Mouse (Mus musculus) liver, adult 10 weeks (tissue): Measurements from ENCODE around the gene Sv2c. TPM values are rescaled to one million over a fixed set of nuclear protein-coding genes. Genes with fewer than 3 reads are reported as not detected.

Source experiments
- polyA plus RNA-seq: library from polyadenylated mRNA; stranded (reverse); fragments of 350-450 nt; fragmentation: Illumina TruSeq; extraction: RNeasy Lipid Tissue Mini Kit (QIAGEN cat#74804); gene quantifications from one replicate; pipeline ENCODE4 v1.2.3, GENCODE M21; 2014; ENCODE audit warnings: low read depth, low replicate concordance

The Sv2c gene
- polyA plus RNA-seq, result not detected

GRCm38 (mm10) chr13:96132401-96132816, at the start of gene Sv2c:
Gene Sv2c (minus strand): TSS chr13:96132577.

GRCm38 (mm10) chr13:96081754-96082153, 50.6 kb downstream of the Sv2c start, which contains the start of gene Gm17190:
Gene Gm17190 (plus strand): TSS chr13:96082054.

GRCm38 (mm10) chr13:96081276-96081675, 51.1 kb downstream of the Sv2c start, which contains the start of gene Gm20075:
Gene Gm20075 (minus strand): TSS chr13:96081376.

Other genes with a start within 250 kb of the Sv2c start
- 137 TPM for gene Iqgap2, start 240.7 kb downstream of the Sv2c start, polyA plus RNA-seq
- gene Gm20075, start 51.2 kb downstream of the Sv2c start, polyA plus RNA-seq, result 15.0 TPM
- not detected for gene Gm17190, start 50.5 kb downstream of the Sv2c start, polyA plus RNA-seq